Comparison of ENCODE assay signal across 12 mouse cellular contexts in genomic region chr7:130037573-130037925, GRCm38 (mm10).
A peak's percentile ranks its signal among the peaks of the same experiment; 100 is the strongest.
DNase-seq lines count a peak whose midpoint lies in the region; ATAC-seq and TF ChIP-seq lines count a peak whose summit lies in the region.
"Had no signal": no experiment of that assay in that cellular context is flagged by ENCODE, and none has a peak within 500 bp of the region (broad histone marks: within the 10 kb centered on the region; RNA-seq: fewer than 3 reads in every experiment).

No protein-coding gene starts in this region.

- H3K9me3 ChIP-seq in lung, embryonic 14.5 days (ENCODE audit: low read depth, low read length), result no peaks in the 10 kb centered on the region
- no peaks in the 10 kb centered on the region for H3K9me3 ChIP-seq in stomach, embryonic 16.5 days (replicated peaks; ENCODE audit: control insufficient read depth, low read length)
- H3K9me3 ChIP-seq: hindbrain, embryonic 12.5 days; liver, embryonic 13.5 days had no signal

- DNase-seq in adrenal gland, adult 8-10 months, result peak; percentile 42
- no peak for DNase-seq in adrenal gland, postnatal 10 days
- peak; percentile 13 for DNase-seq in left cerebral cortex, postnatal 4 days
- DNase-seq in left cerebral cortex, postnatal 36 days (ENCODE audit: low spot score in 2 of 2), result no peak
- peak; percentile 72 for DNase-seq in lung, embryonic 14.5 days
- no peak for DNase-seq in urinary bladder, postnatal 25 days (ENCODE audit: low spot score)
- DNase-seq: kidney, postnatal 14 days; liver, embryonic 13.5 days had no signal

- H3K4me1 ChIP-seq in lung, embryonic 14.5 days (ENCODE audit: insufficient read depth), result peaks cover 31% of the 10 kb centered on the region
- H3K4me1 ChIP-seq in stomach, embryonic 16.5 days (ENCODE audit: control insufficient read depth, insufficient read depth, low read length), result peaks cover 31% of the 10 kb centered on the region
- H3K4me1 ChIP-seq: liver, embryonic 13.5 days had no signal

- no peak for TF ChIP-seq CTCF in lung, embryonic 14.5 days (IDR thresholded peaks at IDR 0.05; ENCODE audit: low read depth)

- peak overlapping the region; percentile 89 for H3K27ac ChIP-seq in lung, embryonic 14.5 days (ENCODE audit: low read depth)
- peak overlapping the region; percentile 90 for H3K27ac ChIP-seq in stomach, embryonic 16.5 days (ENCODE audit: low read length)
- H3K27ac ChIP-seq: hindbrain, embryonic 12.5 days; liver, embryonic 13.5 days had no signal

- peak; percentile 59; the same call in 1 of the 2 replicates for ATAC-seq in lung, embryonic 14.5 days (ENCODE audit: insufficient read depth)
- ATAC-seq in stomach, embryonic 16.5 days (ENCODE audit: insufficient read depth, low FRiP score), result no peak
- no peak for ATAC-seq in activated CD4-positive, CD25-positive, alpha-beta regulatory T cell, adult 4 months

- H3K4me3 ChIP-seq in lung, embryonic 14.5 days (ENCODE audit: low read depth, low read length), result no peak overlapping the region
- H3K4me3 ChIP-seq in stomach, embryonic 16.5 days (replicated peaks; ENCODE audit: low read length), result no peak overlapping the region
- H3K4me3 ChIP-seq: hindbrain, embryonic 12.5 days; liver, embryonic 13.5 days had no signal

- H3K36me3 ChIP-seq in lung, embryonic 14.5 days (ENCODE audit: insufficient read depth), result no peaks in the 10 kb centered on the region
- no peaks in the 10 kb centered on the region for H3K36me3 ChIP-seq in stomach, embryonic 16.5 days (ENCODE audit: control insufficient read depth, insufficient read depth, low read length)
- H3K36me3 ChIP-seq: hindbrain, embryonic 12.5 days; liver, embryonic 13.5 days had no signal

- H3K4me2 ChIP-seq in lung, embryonic 14.5 days, result no peak overlapping the region
- no peak overlapping the region for H3K4me2 ChIP-seq in stomach, embryonic 16.5 days (ENCODE audit: low read depth, low read length)
- H3K4me2 ChIP-seq: hindbrain, embryonic 12.5 days; liver, embryonic 13.5 days; midbrain, embryonic 11.5 days had no signal

- WGBS in lung, embryonic 14.5 days, result 45% methylated on average over 4 of the region's 4 CpGs
- WGBS in stomach, embryonic 16.5 days, result 67% methylated on average over 4 of the region's 4 CpGs

- no peak overlapping the region for H3K9ac ChIP-seq in lung, embryonic 14.5 days
- H3K9ac ChIP-seq in stomach, embryonic 16.5 days (ENCODE audit: low read length), result no peak overlapping the region
- H3K9ac ChIP-seq: hindbrain, embryonic 12.5 days; liver, embryonic 13.5 days had no signal

- no peaks in the 10 kb centered on the region for H3K27me3 ChIP-seq in lung, embryonic 14.5 days (ENCODE audit: insufficient read depth, low read length)
- H3K27me3 ChIP-seq in stomach, embryonic 16.5 days (ENCODE audit: control insufficient read depth, insufficient read depth, low read length), result no peaks in the 10 kb centered on the region
- H3K27me3 ChIP-seq: liver, embryonic 13.5 days had no signal

- intact Hi-C loops in left cerebral cortex, postnatal 4 days (cut with DNase I), result no loop called here
- intact Hi-C loops in left cerebral cortex, postnatal 36 days (cut with DNase I), result no loop called here

Comparison
In these comparisons a context has a peak if more than half of its experiments do, and no peak if none do; other contexts are left out.
1. DNase-seq: peak in adrenal gland, adult 8-10 months (single experiment), left cerebral cortex, postnatal 4 days (single experiment) and lung, embryonic 14.5 days (single experiment); none in adrenal gland, postnatal 10 days (single experiment), left cerebral cortex, postnatal 36 days (0 of 2) and urinary bladder, postnatal 25 days (single experiment).